Mouse (Mus musculus) thymus, adult 2 months (tissue): Measurements from ENCODE around the gene Nos1ap. TPM values are rescaled to one million over a fixed set of nuclear protein-coding genes. Genes with fewer than 3 reads are reported as not detected.

ENCODE experiments used
- DNase-seq: peaks from one replicate; pipeline ENCODE4 v3.0.0; 2021
- H3K27ac ChIP-seq: fragments of 200-500 bp; 2 replicates; pipeline ENCODE4 v1.5.1; 2012; ENCODE audit warnings: low read length, control low read depth; ENCODE audit not compliant: control insufficient read depth, insufficient read depth
- H3K27me3 ChIP-seq: fragments of 200-500 bp; 2 replicates; pipeline ENCODE4 v1.6.1; 2012; ENCODE audit warnings: mild to moderate bottlenecking, low read length, moderate library complexity, mixed read lengths; ENCODE audit not compliant: control insufficient read depth, insufficient read depth
- H3K36me3 ChIP-seq: fragments of 200-500 bp; 2 replicates; pipeline ENCODE4 v1.6.1; 2012; ENCODE audit warnings: mild to moderate bottlenecking, low read length, moderate library complexity; ENCODE audit not compliant: control insufficient read depth, insufficient read depth
- H3K4me1 ChIP-seq: fragments of 200-500 bp; replicated peaks from 2 replicates; pipeline ENCODE4 v1.6.1; 2012; ENCODE audit warnings: low read length; ENCODE audit not compliant: control insufficient read depth, insufficient read depth
- H3K4me3 ChIP-seq: fragments of 200-500 bp; 2 replicates; pipeline ENCODE4 v1.5.1; 2012; ENCODE audit warnings: mild to moderate bottlenecking, low read length, control low read depth, moderate library complexity; ENCODE audit not compliant: control insufficient read depth, insufficient read depth
- CTCF ChIP-seq: fragments of 200-500 bp; IDR thresholded peaks from 2 replicates; pipeline ENCODE4 v1.5.1; 2012; ENCODE audit warnings: mild to moderate bottlenecking, control low read depth, low read length, moderate library complexity, borderline replicate concordance; ENCODE audit not compliant: control insufficient read depth, poor library complexity, insufficient read depth; ENCODE audit errors: extremely low read depth
- POLR2A ChIP-seq: fragments of 200-500 bp; IDR thresholded peaks from 2 replicates; pipeline ENCODE4 v1.6.1; 2012; ENCODE audit warnings: mild to moderate bottlenecking, low read length, control low read depth, moderate library complexity; ENCODE audit not compliant: control insufficient read depth, poor library complexity, insufficient read depth; ENCODE audit errors: extremely low read depth
- WGBS: fragments of 180-500 bp; shearing (Covaris S2); methylation state at CpG from one replicate; pipeline ENCODE4 v1.1.7; 2018; 5-methylcytosine and 5-hydroxymethylcytosine counted together
- polyA plus RNA-seq: library from polyadenylated mRNA; depleted of rRNA; stranded (reverse); fragments of >200 nt; gene quantifications from 2 replicates; pipeline ENCODE4 v1.2.3, GENCODE M21; 2012

Nos1ap gene
- polyA plus RNA-seq, 1 experiment: 3.3 TPM

- DNase-seq: no peak
- H3K4me3 ChIP-seq: no peak overlapping the region
- no peaks in the 10 kb centered on the region for H3K4me1 ChIP-seq
- TF ChIP-seq CTCF (no peak), POLR2A (no peak)
- WGBS: 96% methylated on average over 3 of the region's 3 CpGs
- no peaks in the 10 kb centered on the region for H3K27me3 ChIP-seq
- no peak overlapping the region for H3K27ac ChIP-seq
- no peaks in the 10 kb centered on the region for H3K36me3 ChIP-seq
These were observed 169.7 kb downstream of the Nos1ap start for GRCm38 (mm10) chr1:170419961-170420360.

- WGBS: 23% methylated on average over 1 of the region's 1 CpGs
- Histone ChIP-seq H3K27me3 (no peaks in the 10 kb centered on the region), H3K36me3 (no peaks in the 10 kb centered on the region), H3K27ac (no peak overlapping the region), H3K4me1 (no peaks in the 10 kb centered on the region), H3K4me3 (no peak overlapping the region)
- TF ChIP-seq CTCF: no peak
- no peak for TF ChIP-seq POLR2A
- DNase-seq: no peak
These were observed 171.5 kb downstream of the Nos1ap start for GRCm38 (mm10) chr1:170418131-170418530.

- 93% methylated on average over 2 of the region's 2 CpGs for WGBS
- no peaks in the 10 kb centered on the region for H3K27me3 ChIP-seq
- H3K36me3 ChIP-seq: no peaks in the 10 kb centered on the region
- H3K27ac ChIP-seq: no peak overlapping the region
- TF ChIP-seq POLR2A (no peak), CTCF (no peak)
- DNase-seq: no peak
- no peaks in the 10 kb centered on the region for H3K4me1 ChIP-seq
- H3K4me3 ChIP-seq: no peak overlapping the region
These were observed 172.7 kb downstream of the Nos1ap start for GRCm38 (mm10) chr1:170416967-170417366.

GRCm38 (mm10) chr1:170416206-170416605 is 173.5 kb downstream of the Nos1ap start:
- 91% methylated on average over 6 of the region's 6 CpGs for WGBS
- DNase-seq: no peak
- Histone ChIP-seq H3K27ac (no peak overlapping the region), H3K4me1 (no peaks in the 10 kb centered on the region), H3K4me3 (no peak overlapping the region), H3K27me3 (no peaks in the 10 kb centered on the region), H3K36me3 (no peaks in the 10 kb centered on the region)
- TF ChIP-seq CTCF: no peak
- TF ChIP-seq POLR2A: no peak

GRCm38 (mm10) chr1:170415395-170415794 is 174.3 kb downstream of the Nos1ap start:
- TF ChIP-seq CTCF (no peak), POLR2A (no peak)
- DNase-seq: no peak
- Histone ChIP-seq H3K4me1 (no peaks in the 10 kb centered on the region), H3K4me3 (no peak overlapping the region), H3K27me3 (no peaks in the 10 kb centered on the region), H3K36me3 (no peaks in the 10 kb centered on the region), H3K27ac (no peak overlapping the region)
- WGBS: 94% methylated on average over 3 of the region's 3 CpGs

GRCm38 (mm10) chr1:170410402-170411191 is 179.1 kb downstream of the Nos1ap start:
- H3K4me3 ChIP-seq: no peak overlapping the region
- no peaks in the 10 kb centered on the region for H3K36me3 ChIP-seq
- no peaks in the 10 kb centered on the region for H3K27me3 ChIP-seq
- TF ChIP-seq POLR2A: no peak
- no peak for TF ChIP-seq CTCF
- H3K27ac ChIP-seq: no peak overlapping the region
- H3K4me1 ChIP-seq: no peaks in the 10 kb centered on the region
- DNase-seq: no peak
- 97% methylated on average over 8 of the region's 8 CpGs for WGBS
